Mouse (Mus musculus): ENCODE results near the gene B430306N03Rik. TPM values are rescaled to one million over a fixed set of nuclear protein-coding genes. Genes with fewer than 3 reads are reported as not detected.

B430306N03Rik gene
- polyA plus RNA-seq, 1 experiment from 2014 or later = not detected

GRCm38 (mm10) chr17:48321279-48321678 lies 5.3 kb downstream of the B430306N03Rik start:
- Histone ChIP-seq H3K4me2 (ENCODE audit: low read depth, low read length) (no peak overlapping the region), H3K9me3 (replicated peaks; ENCODE audit: control insufficient read depth, low read length) (no peaks in the 10 kb centered on the region), H3K4me1 (ENCODE audit: control insufficient read depth, insufficient read depth, low read length) (no peaks in the 10 kb centered on the region), H3K9ac (replicated peaks; ENCODE audit: low read length) (no peak overlapping the region), H3K27me3 (ENCODE audit: control insufficient read depth, insufficient read depth, low read length) (no peaks in the 10 kb centered on the region), H3K27ac (replicated peaks; ENCODE audit: low read depth, low read length) (no peak overlapping the region), H3K36me3 (replicated peaks; ENCODE audit: control insufficient read depth, insufficient read depth, low read depth, low read length) (no peaks in the 10 kb centered on the region), H3K4me3 (ENCODE audit: low read depth, low read length) (no peak overlapping the region)
- DNase-seq (ENCODE audit: low spot score) = no peak
- no peak for ATAC-seq (replicated peaks; ENCODE audit: insufficient number of reproducible peaks, low FRiP score, low TSS enrichment, low read depth)
- 78% methylated on average over 2 of the region's 2 CpGs for WGBS

DNA sequence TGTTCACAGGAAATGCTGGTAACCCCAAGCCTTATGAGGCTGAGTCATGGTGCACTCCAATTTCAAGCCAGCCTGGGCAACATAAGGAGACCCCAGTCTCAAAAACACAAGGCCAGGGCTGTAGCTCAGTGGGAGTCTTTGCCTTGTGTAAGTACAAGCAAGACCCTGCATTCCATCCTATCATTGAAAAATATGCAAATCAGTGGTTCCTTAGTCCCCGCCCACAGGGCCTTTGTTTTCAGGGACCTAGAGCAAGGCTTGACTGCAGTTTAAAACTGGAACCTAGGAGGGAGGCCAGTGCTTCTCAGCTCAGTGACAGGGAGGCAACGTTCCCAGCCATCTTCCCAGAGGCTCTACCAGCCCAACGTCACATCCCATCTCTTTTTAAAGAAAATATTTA lies 7.3 kb downstream of the B430306N03Rik start:
- Histone ChIP-seq H3K9ac (replicated peaks; ENCODE audit: low read length) (no peak overlapping the region), H3K4me2 (ENCODE audit: low read depth, low read length) (no peak overlapping the region), H3K4me3 (ENCODE audit: low read depth, low read length) (no peak overlapping the region), H3K27me3 (ENCODE audit: control insufficient read depth, insufficient read depth, low read length) (no peaks in the 10 kb centered on the region), H3K27ac (replicated peaks; ENCODE audit: low read depth, low read length) (no peak overlapping the region), H3K9me3 (replicated peaks; ENCODE audit: control insufficient read depth, low read length) (no peaks in the 10 kb centered on the region), H3K36me3 (replicated peaks; ENCODE audit: control insufficient read depth, insufficient read depth, low read depth, low read length) (no peaks in the 10 kb centered on the region), H3K4me1 (ENCODE audit: control insufficient read depth, insufficient read depth, low read length) (no peaks in the 10 kb centered on the region)
- ATAC-seq (replicated peaks; ENCODE audit: insufficient number of reproducible peaks, low FRiP score, low TSS enrichment, low read depth) = no peak
- DNase-seq (ENCODE audit: low spot score) = no peak
- WGBS = 62% methylated on average over 3 of the region's 3 CpGs

DNA sequence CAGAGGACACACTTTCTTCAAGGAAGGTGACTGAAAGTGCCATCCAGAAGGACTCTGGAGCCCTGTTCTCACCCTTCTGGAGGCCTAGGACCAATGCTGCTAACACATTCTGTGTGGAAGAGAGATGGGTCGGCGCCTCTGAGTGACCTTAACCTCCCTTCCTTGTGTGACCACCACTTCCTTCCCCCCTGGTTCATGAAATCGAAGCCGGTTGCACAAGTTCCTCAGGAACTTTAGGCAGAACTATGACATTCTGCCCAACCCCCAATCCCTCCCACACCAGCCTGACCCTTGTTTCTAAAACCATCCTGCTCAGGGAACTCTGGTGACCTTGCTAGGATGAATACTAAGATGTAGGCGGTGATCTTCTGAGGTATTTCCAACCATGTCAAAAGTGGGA lies 8.3 kb downstream of the B430306N03Rik start:
- H3K9ac ChIP-seq (replicated peaks; ENCODE audit: low read length) = no peak overlapping the region
- H3K9me3 ChIP-seq (replicated peaks; ENCODE audit: control insufficient read depth, low read length) = no peaks in the 10 kb centered on the region
- H3K27ac ChIP-seq (replicated peaks; ENCODE audit: low read depth, low read length) = no peak overlapping the region
- DNase-seq (ENCODE audit: low spot score) (no peak), ATAC-seq (replicated peaks; ENCODE audit: insufficient number of reproducible peaks, low FRiP score, low TSS enrichment, low read depth) (no peak)
- no peak overlapping the region for H3K4me3 ChIP-seq (ENCODE audit: low read depth, low read length)
- 75% methylated on average over 5 of the region's 5 CpGs for WGBS
- no peak overlapping the region for H3K4me2 ChIP-seq (ENCODE audit: low read depth, low read length)
- H3K36me3 ChIP-seq (replicated peaks; ENCODE audit: control insufficient read depth, insufficient read depth, low read depth, low read length) = no peaks in the 10 kb centered on the region
- H3K4me1 ChIP-seq (ENCODE audit: control insufficient read depth, insufficient read depth, low read length) = no peaks in the 10 kb centered on the region
- H3K27me3 ChIP-seq (ENCODE audit: control insufficient read depth, insufficient read depth, low read length) = no peaks in the 10 kb centered on the region

DNA sequence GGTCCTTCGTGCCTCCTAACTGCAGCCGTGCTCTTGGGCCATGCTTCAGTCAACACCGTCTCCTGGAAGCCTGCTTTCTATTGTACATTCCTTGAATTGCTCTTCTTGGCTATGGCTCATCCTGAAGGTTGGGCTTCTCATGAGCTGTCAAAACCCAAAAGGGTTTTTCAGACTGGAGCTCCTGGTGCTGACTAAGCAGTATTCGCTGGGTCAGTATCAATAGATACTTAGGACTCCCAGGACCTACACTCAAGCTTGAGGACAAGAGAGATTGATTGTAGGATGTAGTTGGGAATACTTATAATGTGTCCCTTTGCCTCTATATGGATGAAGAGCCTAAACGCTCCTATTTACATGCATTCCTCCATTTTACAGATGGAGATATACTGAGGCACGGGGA lies 9.2 kb downstream of the B430306N03Rik start:
- Histone ChIP-seq H3K36me3 (replicated peaks; ENCODE audit: control insufficient read depth, insufficient read depth, low read depth, low read length) (no peaks in the 10 kb centered on the region), H3K4me3 (ENCODE audit: low read depth, low read length) (no peak overlapping the region), H3K4me1 (ENCODE audit: control insufficient read depth, insufficient read depth, low read length) (no peaks in the 10 kb centered on the region), H3K9me3 (replicated peaks; ENCODE audit: control insufficient read depth, low read length) (no peaks in the 10 kb centered on the region), H3K4me2 (ENCODE audit: low read depth, low read length) (no peak overlapping the region), H3K9ac (replicated peaks; ENCODE audit: low read length) (no peak overlapping the region), H3K27me3 (ENCODE audit: control insufficient read depth, insufficient read depth, low read length) (no peaks in the 10 kb centered on the region), H3K27ac (replicated peaks; ENCODE audit: low read depth, low read length) (no peak overlapping the region)
- ATAC-seq (replicated peaks; ENCODE audit: insufficient number of reproducible peaks, low FRiP score, low TSS enrichment, low read depth) = no peak
- DNase-seq (ENCODE audit: low spot score) = no peak
- WGBS = 93% methylated on average over 6 of the region's 6 CpGs

DNA sequence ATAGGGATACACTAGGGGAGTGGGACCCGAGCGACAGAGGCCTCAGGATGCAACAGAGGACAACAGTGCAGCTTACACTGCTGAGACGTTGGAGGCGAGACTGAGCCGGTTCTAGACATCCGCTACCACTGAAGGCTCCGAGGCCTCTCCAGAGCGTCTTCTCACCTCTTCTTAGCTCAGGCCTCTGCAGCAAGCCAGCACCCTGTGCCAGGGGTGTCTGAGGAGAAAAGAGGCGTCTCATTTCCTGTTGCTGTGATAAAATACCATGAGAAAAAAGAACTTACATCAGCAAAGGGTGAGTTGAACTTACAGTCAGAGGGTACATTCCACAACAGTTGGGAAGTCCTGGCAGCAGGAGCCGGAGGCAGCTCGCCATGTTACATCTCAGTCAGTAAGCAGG lies 9.7 kb downstream of the B430306N03Rik start:
- no peak for ATAC-seq (replicated peaks; ENCODE audit: insufficient number of reproducible peaks, low FRiP score, low TSS enrichment, low read depth)

DNA sequence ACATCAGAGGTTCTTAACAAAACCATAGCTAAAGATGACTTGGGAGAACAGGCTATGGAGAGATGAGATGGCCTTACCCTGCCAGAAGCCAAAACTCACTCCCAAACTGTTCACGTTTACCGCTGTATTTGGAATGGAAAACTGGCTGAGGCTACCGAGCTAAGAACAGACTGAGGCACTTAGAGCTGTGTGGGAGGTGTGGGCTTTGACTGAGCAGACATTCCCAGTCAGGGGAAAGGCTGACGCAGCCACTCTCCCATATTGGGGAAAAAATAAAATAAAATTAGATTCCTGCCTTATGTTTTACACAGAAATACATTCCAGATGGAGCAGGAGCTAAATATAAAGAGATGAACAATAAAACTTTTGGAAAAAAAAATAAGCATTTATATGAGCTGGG lies 10.7 kb downstream of the B430306N03Rik start:
- H3K9ac ChIP-seq (replicated peaks; ENCODE audit: low read length) = no peak overlapping the region
- no peak overlapping the region for H3K27ac ChIP-seq (replicated peaks; ENCODE audit: low read depth, low read length)
- no peak overlapping the region for H3K4me3 ChIP-seq (ENCODE audit: low read depth, low read length)
- ATAC-seq (replicated peaks; ENCODE audit: insufficient number of reproducible peaks, low FRiP score, low TSS enrichment, low read depth) = no peak
- H3K4me1 ChIP-seq (ENCODE audit: control insufficient read depth, insufficient read depth, low read length) = no peaks in the 10 kb centered on the region
- H3K4me2 ChIP-seq (ENCODE audit: low read depth, low read length) = no peak overlapping the region
- H3K36me3 ChIP-seq (replicated peaks; ENCODE audit: control insufficient read depth, insufficient read depth, low read depth, low read length) = no peaks in the 10 kb centered on the region
- no peaks in the 10 kb centered on the region for H3K9me3 ChIP-seq (replicated peaks; ENCODE audit: control insufficient read depth, low read length)
- 87% methylated on average over 4 of the region's 4 CpGs for WGBS
- DNase-seq (ENCODE audit: low spot score) = no peak
- no peaks in the 10 kb centered on the region for H3K27me3 ChIP-seq (ENCODE audit: control insufficient read depth, insufficient read depth, low read length)

More for the DNA sequence above, 9.7 kb downstream of the B430306N03Rik start:
- Histone ChIP-seq H3K4me1 (ENCODE audit: control insufficient read depth, insufficient read depth, low read length) (no peaks in the 10 kb centered on the region), H3K27ac (replicated peaks; ENCODE audit: low read depth, low read length) (no peak overlapping the region), H3K9ac (replicated peaks; ENCODE audit: low read length) (no peak overlapping the region), H3K9me3 (replicated peaks; ENCODE audit: control insufficient read depth, low read length) (no peaks in the 10 kb centered on the region), H3K4me3 (ENCODE audit: low read depth, low read length) (no peak overlapping the region), H3K27me3 (ENCODE audit: control insufficient read depth, insufficient read depth, low read length) (no peaks in the 10 kb centered on the region), H3K4me2 (ENCODE audit: low read depth, low read length) (no peak overlapping the region), H3K36me3 (replicated peaks; ENCODE audit: control insufficient read depth, insufficient read depth, low read depth, low read length) (no peaks in the 10 kb centered on the region)
- DNase-seq (ENCODE audit: low spot score) = no peak
- 90% methylated on average over 11 of the region's 11 CpGs for WGBS

DNA sequence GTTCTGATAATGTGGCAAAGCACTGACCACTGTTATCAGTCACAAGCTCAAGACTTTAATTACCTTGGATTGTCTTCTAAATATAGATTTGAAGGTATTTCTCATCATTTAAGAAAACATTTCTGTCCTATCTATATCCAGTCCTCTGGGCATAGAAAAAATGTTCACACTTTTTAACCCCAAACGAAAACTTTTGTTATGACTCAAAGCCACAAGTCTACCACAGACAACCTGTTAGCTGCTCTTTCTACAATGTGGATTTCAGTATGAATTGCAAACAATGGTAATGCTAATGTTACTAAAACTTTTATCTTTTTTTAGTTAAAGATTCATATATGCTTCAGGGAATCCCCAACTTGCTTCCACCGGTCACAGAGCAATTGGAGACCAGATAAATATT lies 16.6 kb downstream of the B430306N03Rik start:
- no peak for DNase-seq (ENCODE audit: low spot score)
- no peaks in the 10 kb centered on the region for H3K4me1 ChIP-seq (ENCODE audit: control insufficient read depth, insufficient read depth, low read length)
- ATAC-seq (replicated peaks; ENCODE audit: insufficient number of reproducible peaks, low FRiP score, low TSS enrichment, low read depth) = no peak
- H3K4me3 ChIP-seq (ENCODE audit: low read depth, low read length) = no peak overlapping the region
- no peaks in the 10 kb centered on the region for H3K9me3 ChIP-seq (replicated peaks; ENCODE audit: control insufficient read depth, low read length)
- H3K27me3 ChIP-seq (ENCODE audit: control insufficient read depth, insufficient read depth, low read length) = no peaks in the 10 kb centered on the region
- no peaks in the 10 kb centered on the region for H3K36me3 ChIP-seq (replicated peaks; ENCODE audit: control insufficient read depth, insufficient read depth, low read depth, low read length)
- no peak overlapping the region for H3K9ac ChIP-seq (replicated peaks; ENCODE audit: low read length)
- no peak overlapping the region for H3K27ac ChIP-seq (replicated peaks; ENCODE audit: low read depth, low read length)
- WGBS = 89% methylated on average over 2 of the region's 2 CpGs
- H3K4me2 ChIP-seq (ENCODE audit: low read depth, low read length) = no peak overlapping the region

GRCm38 (mm10) chr17:48334186-48334585 lies 18.2 kb downstream of the B430306N03Rik start:
- Histone ChIP-seq H3K36me3 (replicated peaks; ENCODE audit: control insufficient read depth, insufficient read depth, low read depth, low read length) (no peaks in the 10 kb centered on the region), H3K9me3 (replicated peaks; ENCODE audit: control insufficient read depth, low read length) (no peaks in the 10 kb centered on the region), H3K27me3 (ENCODE audit: control insufficient read depth, insufficient read depth, low read length) (no peaks in the 10 kb centered on the region), H3K4me2 (ENCODE audit: low read depth, low read length) (no peak overlapping the region), H3K4me3 (ENCODE audit: low read depth, low read length) (no peak overlapping the region), H3K9ac (replicated peaks; ENCODE audit: low read length) (no peak overlapping the region), H3K4me1 (ENCODE audit: control insufficient read depth, insufficient read depth, low read length) (no peaks in the 10 kb centered on the region), H3K27ac (replicated peaks; ENCODE audit: low read depth, low read length) (no peak overlapping the region)
- 89% methylated on average over 4 of the region's 4 CpGs for WGBS
- no peak for ATAC-seq (replicated peaks; ENCODE audit: insufficient number of reproducible peaks, low FRiP score, low TSS enrichment, low read depth)
- DNase-seq (ENCODE audit: low spot score) = no peak

All from embryonic facial prominence, embryonic 11.5 days (tissue).